8 mouse cellular contexts compared by ENCODE assay signal in the genomic region with DNA sequence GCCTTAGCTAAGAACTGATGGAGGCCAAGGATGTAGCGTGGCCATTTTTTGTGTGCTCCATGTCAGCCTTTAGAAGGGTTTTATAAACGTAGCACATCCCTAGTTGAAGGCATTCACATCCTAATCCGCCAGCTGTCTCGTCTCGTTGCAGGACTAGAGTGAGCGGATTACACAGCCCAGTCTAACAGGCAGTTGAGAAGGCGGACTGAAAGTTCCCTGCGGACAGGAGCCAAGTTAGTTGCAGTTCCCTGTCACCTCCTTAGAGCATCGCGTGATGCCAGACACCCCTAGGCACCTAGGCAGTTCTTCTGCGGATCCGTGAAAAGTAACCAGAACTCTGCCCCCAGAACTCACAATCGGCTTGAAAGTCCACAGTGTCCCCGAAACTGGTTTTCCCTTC. TPM values are rescaled to one million over a fixed set of nuclear protein-coding genes. Genes with fewer than 3 reads are reported as not detected.
DNase-seq lines count a peak whose midpoint lies in the region; ATAC-seq lines count a peak whose summit lies in the region.

No protein-coding gene starts in this region.

- peak overlapping the region; percentile 78 for H3K4me3 ChIP-seq in forebrain, embryonic 16.5 days (replicated peaks; ENCODE audit: low read length)
- H3K4me3 ChIP-seq in hindbrain, embryonic 13.5 days: peak overlapping the region; percentile 75
- peak overlapping the region; percentile 75 for H3K4me3 ChIP-seq in limb, embryonic 11.5 days (ENCODE audit: low read depth, low read length)
- peak overlapping the region; percentile 55 for H3K4me3 ChIP-seq in midbrain, embryonic 13.5 days (replicated peaks)
- H3K4me3 ChIP-seq in stomach, embryonic 14.5 days (ENCODE audit: low read depth, low read length): peak overlapping the region; percentile 76

- H3K9me3 ChIP-seq in forebrain, embryonic 16.5 days (ENCODE audit: control insufficient read depth, low read length): no peaks in the 10 kb centered on the region; the same call in 1 of the 2 replicates
- H3K9me3 ChIP-seq in hindbrain, embryonic 13.5 days: no peaks in the 10 kb centered on the region
- no peaks in the 10 kb centered on the region for H3K9me3 ChIP-seq in limb, embryonic 11.5 days (ENCODE audit: control insufficient read depth, low read length)
- H3K9me3 ChIP-seq in midbrain, embryonic 13.5 days: no peaks in the 10 kb centered on the region
- peaks cover 5% of the 10 kb centered on the region; the same call in 1 of the 2 replicates for H3K9me3 ChIP-seq in stomach, embryonic 14.5 days (ENCODE audit: control insufficient read depth, low read depth, low read length)

- H3K4me2 ChIP-seq in forebrain, embryonic 16.5 days (ENCODE audit: low read length): peak overlapping the region; percentile 85
- H3K4me2 ChIP-seq in hindbrain, embryonic 13.5 days: peak overlapping the region; percentile 82
- H3K4me2 ChIP-seq in limb, embryonic 11.5 days (ENCODE audit: low read depth, severe bottlenecking): peak overlapping the region; percentile 79
- peak overlapping the region; percentile 85 for H3K4me2 ChIP-seq in midbrain, embryonic 13.5 days (replicated peaks)
- peak overlapping the region; percentile 70 for H3K4me2 ChIP-seq in stomach, embryonic 14.5 days (replicated peaks; ENCODE audit: low read depth, low read length)

- WGBS in forebrain, embryonic 16.5 days: 5% methylated on average over 14 of the region's 14 CpGs
- 3% methylated on average over 14 of the region's 14 CpGs for WGBS in hindbrain, embryonic 13.5 days
- WGBS in limb, embryonic 11.5 days: 4% methylated on average over 14 of the region's 14 CpGs
- 3% methylated on average over 14 of the region's 14 CpGs for WGBS in midbrain, embryonic 13.5 days
- 3% methylated on average over 14 of the region's 14 CpGs for WGBS in stomach, embryonic 14.5 days

- H3K36me3 ChIP-seq in forebrain, embryonic 16.5 days (ENCODE audit: control insufficient read depth, insufficient read depth): no peaks in the 10 kb centered on the region
- peaks cover 5% of the 10 kb centered on the region for H3K36me3 ChIP-seq in hindbrain, embryonic 13.5 days
- peaks cover 4% of the 10 kb centered on the region; the same call in 1 of the 2 replicates for H3K36me3 ChIP-seq in limb, embryonic 11.5 days (ENCODE audit: control insufficient read depth, insufficient read depth, low read length)
- peaks cover 6% of the 10 kb centered on the region; the same call in 1 of the 2 replicates for H3K36me3 ChIP-seq in midbrain, embryonic 13.5 days
- peaks cover 17% of the 10 kb centered on the region for H3K36me3 ChIP-seq in stomach, embryonic 14.5 days (ENCODE audit: control insufficient read depth, insufficient read depth, low read length)

- no peak overlapping the region for H3K27ac ChIP-seq in forebrain, embryonic 16.5 days (ENCODE audit: low read length)
- H3K27ac ChIP-seq in hindbrain, embryonic 13.5 days: peak overlapping the region; percentile 99
- H3K27ac ChIP-seq in limb, embryonic 11.5 days (replicated peaks; ENCODE audit: low read depth, low read length): peak overlapping the region; percentile 98
- H3K27ac ChIP-seq in midbrain, embryonic 13.5 days: peak overlapping the region; percentile 97
- peak overlapping the region; percentile 100 for H3K27ac ChIP-seq in stomach, embryonic 14.5 days (ENCODE audit: low read length)

- DNase-seq in adrenal gland, adult (ENCODE audit: inconsistent age in 2 of 2, low spot score in 1 of 2): peak; percentile 45 to 84
- DNase-seq in adrenal gland, postnatal 4 days (ENCODE audit: low spot score in 2 of 2): no peak
- peak; percentile 59 for DNase-seq in adrenal gland, adult 2 months
- peak; percentile 65 for DNase-seq in limb, embryonic 11.5 days (ENCODE audit: low spot score)

- H3K9ac ChIP-seq in forebrain, embryonic 16.5 days (replicated peaks; ENCODE audit: low read depth, low read length): peak overlapping the region; percentile 99
- peak overlapping the region; percentile 96 for H3K9ac ChIP-seq in hindbrain, embryonic 13.5 days
- H3K9ac ChIP-seq in limb, embryonic 11.5 days (ENCODE audit: low read length): peak overlapping the region; percentile 96
- peak overlapping the region; percentile 91 for H3K9ac ChIP-seq in midbrain, embryonic 13.5 days (replicated peaks)
- H3K9ac ChIP-seq in stomach, embryonic 14.5 days (replicated peaks; ENCODE audit: low read depth, low read length): peak overlapping the region; percentile 93

- no peaks in the 10 kb centered on the region for H3K27me3 ChIP-seq in forebrain, embryonic 16.5 days (replicated peaks; ENCODE audit: control insufficient read depth, insufficient read depth, low read length)
- no peaks in the 10 kb centered on the region for H3K27me3 ChIP-seq in hindbrain, embryonic 13.5 days
- H3K27me3 ChIP-seq in limb, embryonic 11.5 days (ENCODE audit: control insufficient read depth, insufficient read depth, low read length): no peaks in the 10 kb centered on the region
- H3K27me3 ChIP-seq in midbrain, embryonic 13.5 days: no peaks in the 10 kb centered on the region
- no peaks in the 10 kb centered on the region for H3K27me3 ChIP-seq in stomach, embryonic 14.5 days (ENCODE audit: control insufficient read depth, insufficient read depth, low read length)

- ATAC-seq in forebrain, embryonic 16.5 days: no peak
- ATAC-seq in hindbrain, embryonic 13.5 days (ENCODE audit: low FRiP score): no peak
- no peak for ATAC-seq in limb, embryonic 11.5 days (ENCODE audit: insufficient number of reproducible peaks, low FRiP score, low TSS enrichment, low read depth)
- ATAC-seq in midbrain, embryonic 13.5 days: no peak
- ATAC-seq in stomach, embryonic 14.5 days (ENCODE audit: insufficient number of reproducible peaks, insufficient read depth, low FRiP score, low read depth): peak; percentile 24; the same call in 1 of the 2 replicates

- H3K4me1 ChIP-seq in forebrain, embryonic 16.5 days (replicated peaks; ENCODE audit: control insufficient read depth, insufficient read depth, low read length): peaks cover 16% of the 10 kb centered on the region
- H3K4me1 ChIP-seq in hindbrain, embryonic 13.5 days (replicated peaks): peaks cover 20% of the 10 kb centered on the region
- H3K4me1 ChIP-seq in limb, embryonic 11.5 days (ENCODE audit: control insufficient read depth, insufficient read depth, low read length): no peaks in the 10 kb centered on the region
- H3K4me1 ChIP-seq in midbrain, embryonic 13.5 days (replicated peaks): peaks cover 20% of the 10 kb centered on the region
- peaks cover 7% of the 10 kb centered on the region; the same call in 1 of the 2 replicates for H3K4me1 ChIP-seq in stomach, embryonic 14.5 days (ENCODE audit: control insufficient read depth, insufficient read depth, low read length)

RNA-seq across cellular contexts. Expression of a gene that starts 0.9 kb away (rescaled TPM):
- 1 to 10 TPM; 6.6 to 7.7 TPM for total RNA-seq in adrenal gland, postnatal 4 days (2021)
- 1 to 10 TPM; 2.0 to 2.5 TPM for total RNA-seq in adrenal gland, adult 2 months (2021)
- polyA plus RNA-seq in adrenal gland, adult 2 months (2012; rRNA removed): 1.5 and 1.7 TPM in 2 replicates
- 1.1 TPM in 2 replicates for polyA plus RNA-seq in forebrain, embryonic 16.5 days (2015; fragmentation: Nextera tagmentation; extraction: Ambion mirVana)
- polyA plus RNA-seq in hindbrain, embryonic 13.5 days (2015; fragmentation: Nextera tagmentation; extraction: Ambion mirVana): 1.4 TPM in 2 replicates
- 2.2 and 2.3 TPM in 2 replicates for polyA plus RNA-seq in limb, embryonic 11.5 days (2014; fragmentation: Nextera tagmentation; extraction: Ambion mirVana)
- polyA plus RNA-seq in midbrain, embryonic 13.5 days (2015; fragmentation: Nextera tagmentation; extraction: Ambion mirVana): 1.3 and 1.5 TPM in 2 replicates
- 3.4 and 3.5 TPM in 2 replicates for polyA plus RNA-seq in stomach, embryonic 14.5 days (2014; fragmentation: Nextera tagmentation; extraction: Ambion mirVana)

Comparison
In these comparisons a context has a peak if more than half of its experiments do, and no peak if none do; other contexts are left out.
1. DNase-seq: peak in adrenal gland, adult (2 of 2), adrenal gland, adult 2 months (single experiment) and limb, embryonic 11.5 days (single experiment); none in adrenal gland, postnatal 4 days (0 of 2).
2. Peak in every context shown above with its lines, with median percentiles within 50 percentile points of each other: H3K4me2 ChIP-seq, H3K4me3 ChIP-seq and H3K9ac ChIP-seq.